Mouse (Mus musculus) lung, postnatal 4 days (tissue): ENCODE measurements around the gene Phlda2.

Experiments
- DNase-seq, 2 experiments: peaks; one replicate each; pipeline ENCODE4 v3.0.0; 2021

Phlda2 gene

DNA sequence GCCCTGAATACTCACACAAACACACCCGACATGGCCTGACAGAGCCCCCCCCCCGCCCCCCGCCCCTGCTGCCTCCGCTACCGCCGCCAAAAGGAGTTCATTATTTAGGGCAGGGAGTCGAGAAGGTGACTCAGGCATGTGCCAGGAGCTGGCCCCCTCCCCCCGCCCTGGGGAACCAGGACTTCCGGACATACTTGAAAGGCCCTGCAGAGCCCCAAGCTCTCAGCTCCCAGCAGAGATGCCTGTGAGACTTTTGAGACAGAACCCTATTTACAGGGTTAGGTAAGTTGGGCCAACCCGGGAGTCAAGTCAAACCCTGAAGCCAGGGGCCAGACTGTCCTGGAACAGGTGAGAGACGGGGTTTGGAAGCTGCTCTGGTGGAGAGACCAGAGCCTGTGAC is 41.0 kb downstream of the Phlda2 start:
- DNase-seq: peak in 1 of 2 experiments; percentile 24

DNA sequence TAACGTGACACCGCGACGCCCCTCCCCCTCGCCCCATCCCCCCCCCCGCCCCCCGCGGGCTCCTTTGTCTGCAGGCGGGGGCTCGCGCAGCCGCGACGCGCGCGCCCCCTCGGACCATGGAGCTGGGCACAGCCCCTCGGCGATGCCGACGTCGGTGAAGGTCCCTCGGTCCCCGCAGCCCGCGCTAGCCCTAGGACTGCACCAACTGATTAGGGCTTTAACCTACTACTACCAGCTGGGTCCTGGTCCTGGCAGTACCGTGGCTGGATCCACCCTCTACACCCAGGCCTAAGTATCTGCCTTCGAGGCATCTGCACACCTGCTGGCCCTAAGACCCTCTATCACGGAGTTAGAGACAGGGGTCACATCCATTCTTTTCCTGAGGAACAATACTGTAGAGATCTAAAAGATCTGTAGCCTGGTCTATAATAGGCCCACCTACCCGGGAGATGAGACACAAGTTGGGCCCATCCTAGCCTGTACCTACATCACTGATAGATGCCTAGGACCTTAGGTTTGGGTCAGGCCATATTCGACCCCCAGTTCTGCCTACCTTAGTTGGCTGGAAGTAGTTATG is 41.6 kb downstream of the Phlda2 start:
- DNase-seq: no peak

DNA sequence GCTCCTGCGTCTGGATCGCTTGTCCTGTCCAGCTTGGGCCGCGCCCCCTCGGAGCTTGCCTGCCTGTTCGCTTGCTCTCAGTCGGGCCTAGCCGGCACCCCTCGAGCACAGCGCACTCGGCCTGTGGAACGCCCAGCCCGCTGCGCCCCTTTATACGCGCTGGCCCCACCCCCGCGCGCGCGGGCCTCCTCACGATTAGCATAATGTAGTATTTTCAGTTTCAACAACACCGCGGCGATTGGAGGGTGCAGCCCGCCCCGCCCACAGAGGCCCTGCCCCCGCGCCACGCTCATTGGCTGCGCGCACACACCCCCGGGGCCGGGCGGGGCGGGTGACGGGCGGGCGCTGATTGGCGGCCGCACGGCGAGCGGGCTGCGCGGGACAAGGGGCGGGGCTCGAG is 42.1 kb downstream of the Phlda2 start, which contains the start of gene Cdkn1c:
Gene Cdkn1c, minus strand, starts transcription at position 177 of the 400 bp plus-strand sequence.
- DNase-seq: peak; percentile 92 to 97

DNA sequence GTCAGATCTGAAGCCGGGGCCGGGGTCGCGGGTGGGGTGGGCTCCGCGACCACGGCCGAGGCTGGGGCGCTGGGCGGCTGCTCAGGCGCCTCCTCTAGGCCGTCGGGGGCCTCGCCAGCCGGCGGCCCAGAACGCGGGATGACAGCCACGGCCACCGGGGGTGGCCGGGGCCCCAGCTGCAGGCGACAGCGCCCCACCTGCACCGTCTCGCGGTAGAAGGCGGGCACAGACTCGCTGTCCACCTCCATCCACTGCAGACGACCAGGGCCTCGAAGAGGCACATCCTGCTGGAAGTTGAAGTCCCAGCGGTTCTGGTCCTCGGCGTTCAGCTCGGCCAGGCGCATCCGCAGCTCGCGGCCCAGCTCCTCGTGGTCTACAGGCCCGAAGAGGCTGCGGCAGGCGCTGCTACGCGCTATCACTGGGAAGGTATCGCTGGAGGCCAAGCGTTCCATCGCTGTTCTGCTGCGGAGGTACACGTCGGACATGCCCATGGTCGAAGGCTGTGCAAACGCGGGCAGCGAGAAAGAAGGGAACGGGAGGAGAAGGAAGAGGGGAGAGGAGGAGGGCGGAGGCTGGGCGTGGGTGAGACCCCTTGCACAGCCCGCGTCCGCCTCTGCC is 42.6 kb downstream of the Phlda2 start:
- peak; percentile 31 to 52 for DNase-seq

DNA sequence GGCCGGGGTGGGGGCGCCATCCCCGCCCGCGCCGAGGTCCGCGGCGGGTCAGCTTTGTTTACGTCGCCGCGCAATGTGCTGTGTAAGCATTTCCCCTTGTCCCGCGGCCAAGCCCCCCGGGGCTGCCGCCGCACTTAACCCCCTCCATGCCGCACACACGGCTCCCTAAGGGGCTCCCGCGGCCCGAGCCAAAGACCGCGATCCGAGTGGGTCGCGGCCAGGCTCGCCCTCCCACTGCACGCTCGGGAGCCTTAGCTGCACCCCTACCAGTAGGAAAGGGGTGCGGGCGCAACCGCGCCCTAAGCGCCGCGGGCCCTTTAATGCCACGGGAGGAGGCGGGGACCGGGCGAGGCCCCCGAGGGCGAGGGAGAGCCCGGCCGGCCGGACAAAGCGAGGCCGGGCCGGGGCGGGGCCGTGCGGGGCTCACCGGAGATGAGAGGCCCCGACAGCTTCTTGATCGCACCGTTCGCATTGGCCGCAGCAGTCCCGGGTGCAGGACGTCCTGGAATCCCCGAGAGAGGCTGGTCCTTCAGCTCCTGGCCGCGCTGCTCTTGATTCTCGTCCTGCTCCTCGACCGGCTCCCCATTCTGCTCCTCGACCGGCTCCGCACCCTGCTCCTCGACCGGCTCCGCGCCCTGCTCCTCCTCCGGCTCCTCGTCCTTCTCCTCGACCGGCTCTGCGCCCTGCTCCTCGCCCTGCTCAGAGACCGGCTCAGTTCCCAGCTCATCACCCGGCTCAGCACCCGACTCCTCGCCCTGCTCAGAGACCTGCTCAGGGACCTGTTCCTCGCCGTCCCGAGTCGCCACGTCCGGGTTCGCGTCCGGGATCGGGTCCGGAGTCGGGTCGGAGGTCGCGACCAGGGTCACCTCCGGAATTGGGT is 43.4 kb downstream of the Phlda2 start:
- peak; percentile 64 to 84 for DNase-seq

DNA sequence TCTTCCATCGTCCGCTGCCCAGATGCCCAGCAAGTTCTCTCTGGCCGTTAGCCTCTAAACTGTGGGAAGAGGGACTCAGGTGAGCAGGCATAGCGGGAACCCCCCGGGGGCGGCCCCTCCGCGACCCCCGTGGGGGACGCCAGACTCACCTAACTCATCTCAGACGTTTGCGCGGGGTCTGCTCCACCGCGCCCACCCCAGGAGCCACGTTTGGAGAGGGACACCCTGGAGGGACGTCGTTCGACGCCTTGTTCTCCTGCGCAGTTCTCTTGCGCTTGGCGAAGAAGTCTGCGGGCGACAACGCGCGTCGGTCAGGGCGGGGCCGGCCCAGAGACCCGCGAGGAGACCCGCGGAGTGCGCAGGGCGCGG is 44.0 kb downstream of the Phlda2 start:
- DNase-seq: no peak
